Mouse (Mus musculus): ENCODE results near the gene Stk24.
A peak's percentile ranks its signal among the peaks of the same experiment; 100 is the strongest.

The Stk24 gene

GRCm38 (mm10) chr14:121351737-121352136 is 28.1 kb downstream of the Stk24 start:
- DNase-seq (ENCODE audit: low read depth, low spot score), result no peak

GRCm38 (mm10) chr14:121350011-121350410 is 29.8 kb downstream of the Stk24 start:
- no peak for DNase-seq (ENCODE audit: low read depth, low spot score)

- DNase-seq (ENCODE audit: low read depth, low spot score), result peak; percentile 52
Measured at GRCm38 (mm10) chr14:121349291-121349690, 30.5 kb downstream of the Stk24 start.

GRCm38 (mm10) chr14:121348256-121348655 is 31.6 kb downstream of the Stk24 start:
- DNase-seq (ENCODE audit: low read depth, low spot score), result peak; percentile 49

- DNase-seq (ENCODE audit: low read depth, low spot score), result no peak
Measured at GRCm38 (mm10) chr14:121347134-121347533, 32.7 kb downstream of the Stk24 start.

- no peak for DNase-seq (ENCODE audit: low read depth, low spot score)
Measured at GRCm38 (mm10) chr14:121346654-121347053, 33.2 kb downstream of the Stk24 start.

- peak; percentile 65 for DNase-seq (ENCODE audit: low read depth, low spot score)
Measured at GRCm38 (mm10) chr14:121346053-121346452, 33.8 kb downstream of the Stk24 start.

GRCm38 (mm10) chr14:121344928-121345327 is 34.9 kb downstream of the Stk24 start:
- DNase-seq (ENCODE audit: low read depth, low spot score), result no peak

- no peak for DNase-seq (ENCODE audit: low read depth, low spot score)
Measured at GRCm38 (mm10) chr14:121342885-121343284, 36.9 kb downstream of the Stk24 start.

- no peak for DNase-seq (ENCODE audit: low read depth, low spot score)
Measured at GRCm38 (mm10) chr14:121339951-121340401, 39.8 kb downstream of the Stk24 start.

GRCm38 (mm10) chr14:121338819-121339573 is 40.8 kb downstream of the Stk24 start:
- DNase-seq (ENCODE audit: low read depth, low spot score), result no peak

GRCm38 (mm10) chr14:121330090-121330408 is 49.8 kb downstream of the Stk24 start:
- DNase-seq (ENCODE audit: low read depth, low spot score), result no peak

- DNase-seq (ENCODE audit: low read depth, low spot score), result peak; percentile 80
Measured at GRCm38 (mm10) chr14:121329401-121330089, 50.3 kb downstream of the Stk24 start.

GRCm38 (mm10) chr14:121328878-121329277 is 50.9 kb downstream of the Stk24 start:
- DNase-seq (ENCODE audit: low read depth, low spot score), result no peak

GRCm38 (mm10) chr14:121326432-121326831 is 53.4 kb downstream of the Stk24 start:
- DNase-seq (ENCODE audit: low read depth, low spot score), result no peak

- no peak for DNase-seq (ENCODE audit: low read depth, low spot score)
Measured at GRCm38 (mm10) chr14:121324521-121325330, 55.1 kb downstream of the Stk24 start.

GRCm38 (mm10) chr14:121322641-121323040 is 57.2 kb downstream of the Stk24 start:
- no peak for DNase-seq (ENCODE audit: low read depth, low spot score)

GRCm38 (mm10) chr14:121322150-121322549 is 57.7 kb downstream of the Stk24 start:
- DNase-seq (ENCODE audit: low read depth, low spot score), result no peak

GRCm38 (mm10) chr14:121318382-121318781 is 61.4 kb downstream of the Stk24 start:
- DNase-seq (ENCODE audit: low read depth, low spot score), result no peak

- no peak for DNase-seq (ENCODE audit: low read depth, low spot score)
Measured at GRCm38 (mm10) chr14:121317312-121317671, 62.5 kb downstream of the Stk24 start.

GRCm38 (mm10) chr14:121316631-121317311 is 63.0 kb downstream of the Stk24 start:
- DNase-seq (ENCODE audit: low read depth, low spot score), result no peak

GRCm38 (mm10) chr14:121316136-121316535 is 63.7 kb downstream of the Stk24 start:
- DNase-seq (ENCODE audit: low read depth, low spot score), result peak; percentile 72

Measured in R1 (cell line).